Mouse (Mus musculus) gastrocnemius, adult 18-20 months (tissue): Measurements from ENCODE around the gene Ankrd33. TPM values are rescaled to one million over a fixed set of nuclear protein-coding genes. Genes with fewer than 3 reads are reported as not detected.
"Not testable (repeated sequence)": the region's sequence is repeated elsewhere in the genome, so short reads cannot be mapped to it uniquely, and the experiment has no call there.

Experiments
- DNase-seq: peaks from one replicate; pipeline ENCODE4 v3.0.0; 2021; ENCODE audit warnings: low spot score
- total RNA-seq, 2 experiments: library from RNA; stranded (reverse); gene quantifications; 2 replicates each; pipeline ENCODE4 v1.2.3; 2021

Ankrd33 gene
- total RNA-seq, 2 experiments from 2014 or later = not detected

DNA sequence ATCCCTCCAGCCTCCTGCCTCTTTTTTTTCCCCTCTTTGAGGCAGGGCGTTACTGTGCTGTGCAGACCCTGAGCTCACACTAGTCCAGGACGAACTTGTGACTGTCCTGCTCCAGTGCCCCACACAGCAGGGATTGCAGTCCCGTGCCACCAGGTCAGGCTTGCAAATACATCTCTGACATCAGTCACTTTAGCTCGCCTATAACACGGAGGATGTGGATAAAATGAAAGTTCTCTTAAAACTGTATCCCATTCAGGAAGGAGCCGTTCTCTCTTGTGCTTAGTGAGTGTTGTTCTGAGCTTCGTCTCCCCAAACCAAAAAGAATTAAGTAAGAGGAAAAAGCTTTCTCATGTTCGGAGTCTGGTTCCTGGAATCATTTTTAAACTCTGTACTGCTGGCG is 29.1 kb upstream of the Ankrd33 start:
- DNase-seq = no peak

GRCm38 (mm10) chr15:101086956-101087355 is 28.6 kb upstream of the Ankrd33 start:
- DNase-seq = peak; percentile 78

- no peak for DNase-seq
These were observed 27.3 kb upstream of the Ankrd33 start for GRCm38 (mm10) chr15:101088291-101088690.

GRCm38 (mm10) chr15:101091551-101091950 is 24.0 kb upstream of the Ankrd33 start:
- no peak for DNase-seq

- no peak for DNase-seq
These were observed 23.3 kb upstream of the Ankrd33 start for GRCm38 (mm10) chr15:101092121-101092828.

DNA sequence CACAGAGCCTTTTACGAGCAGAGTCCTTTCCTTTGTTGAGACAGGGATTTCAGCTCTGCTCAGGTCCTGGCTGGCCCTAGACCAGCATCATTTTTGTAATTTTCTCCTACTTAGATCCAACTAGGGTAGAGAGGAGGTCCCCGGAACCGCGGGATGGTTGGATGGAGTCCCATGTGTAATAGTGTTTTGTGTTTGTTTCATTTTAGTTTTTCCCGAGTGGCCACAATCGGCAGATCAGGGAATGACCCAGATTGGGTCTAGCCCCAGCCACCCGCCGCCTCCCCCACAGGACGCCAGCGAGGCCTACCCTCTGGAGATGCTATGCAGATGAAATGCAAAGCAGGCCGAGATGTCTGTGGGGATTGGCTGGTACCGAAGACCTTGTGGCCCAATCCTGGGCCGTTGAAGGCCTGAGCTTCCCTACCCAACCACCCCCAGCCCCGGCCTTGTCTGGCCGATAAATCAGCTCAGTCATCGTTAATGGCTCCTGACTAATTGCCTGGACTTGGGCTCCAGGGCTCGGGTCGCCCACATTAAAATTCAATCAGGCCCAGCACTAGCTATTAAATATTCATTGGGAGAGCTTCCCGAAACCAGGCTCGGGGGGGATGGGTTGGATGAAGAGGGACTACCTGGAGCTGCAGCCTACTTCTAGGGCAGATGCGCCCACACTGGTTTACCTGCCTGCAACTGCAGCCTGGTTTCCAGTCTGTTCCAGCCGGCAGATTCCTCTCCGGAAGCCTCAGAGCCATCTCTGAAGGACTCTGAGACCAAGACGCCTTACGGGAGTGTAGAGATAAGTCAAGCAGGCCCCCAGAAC is 22.5 kb upstream of the Ankrd33 start:
- peak; percentile 53 for DNase-seq

DNA sequence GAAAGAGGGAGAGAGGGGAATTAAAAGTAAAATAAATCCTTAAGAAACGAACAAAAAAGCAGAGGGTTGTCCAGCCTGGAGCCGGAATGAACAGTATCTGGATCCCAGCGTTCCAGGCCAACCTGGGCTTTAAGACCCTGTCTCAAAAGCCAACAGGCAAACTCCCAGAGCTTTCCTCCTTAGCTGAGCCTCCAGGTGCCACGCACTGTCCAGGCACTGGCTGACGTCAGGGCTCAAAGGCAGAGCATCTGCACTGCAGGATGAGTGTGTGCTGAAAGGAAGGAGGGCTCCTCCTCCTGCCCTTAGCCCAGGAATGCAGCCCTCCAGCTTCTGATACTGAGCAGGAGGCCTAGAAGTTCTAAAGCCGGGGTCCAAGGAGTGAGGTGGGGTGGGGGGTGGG is 21.6 kb upstream of the Ankrd33 start:
- DNase-seq = no peak

GRCm38 (mm10) chr15:101094979-101095378 is 20.6 kb upstream of the Ankrd33 start:
- DNase-seq = no peak

DNA sequence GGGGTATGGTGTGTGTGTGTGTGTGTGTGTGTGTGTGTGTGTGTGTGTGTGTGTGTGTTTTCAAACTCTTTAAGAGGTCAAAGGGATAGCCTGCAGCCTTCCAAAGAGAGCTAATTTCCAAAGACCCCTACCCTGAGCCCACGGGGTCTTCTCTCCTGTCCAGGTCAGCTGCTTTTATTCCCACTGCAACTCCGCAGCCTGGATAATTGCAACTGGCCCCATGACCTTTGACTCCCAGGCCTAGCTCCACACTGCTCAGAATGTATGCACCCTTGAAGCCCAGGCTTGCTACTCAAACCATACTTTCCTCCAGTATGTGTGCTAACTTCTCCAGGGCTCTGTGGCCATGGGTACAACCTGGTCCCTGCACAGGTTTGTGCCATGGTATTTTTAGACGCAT is 20.2 kb upstream of the Ankrd33 start:
- DNase-seq = no peak

DNA sequence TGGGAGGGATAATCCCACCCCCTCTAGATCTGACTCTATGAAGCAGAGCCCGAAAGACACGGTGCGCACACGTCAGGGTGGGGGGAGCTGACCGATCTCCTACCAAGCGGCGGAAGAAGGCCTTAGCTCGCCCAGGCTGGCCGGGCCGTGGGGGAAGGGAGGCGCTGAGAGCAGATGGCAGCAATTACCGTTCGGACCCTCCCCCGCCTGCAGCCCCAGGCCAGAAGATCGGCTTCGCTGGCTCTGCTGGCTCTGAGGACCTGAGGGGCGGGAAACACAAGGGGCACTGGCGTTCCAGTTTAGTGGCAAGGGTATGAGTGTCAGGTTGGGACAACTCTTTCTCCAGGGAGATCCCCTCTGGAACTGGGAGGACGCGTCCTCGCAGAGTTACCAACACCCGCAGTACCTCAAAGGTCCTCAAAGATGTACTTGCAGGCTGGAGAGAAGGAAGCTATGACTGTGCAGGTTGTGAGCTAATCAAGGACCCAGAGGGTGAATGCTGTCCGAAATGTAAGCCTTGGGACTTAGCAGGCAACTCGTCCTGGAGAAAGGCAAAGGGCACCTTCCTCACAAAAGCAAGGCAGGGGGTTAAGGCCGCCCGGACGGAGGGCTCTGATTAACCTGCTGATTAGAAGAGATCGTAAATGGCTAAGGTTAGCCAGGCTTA is 17.4 kb upstream of the Ankrd33 start:
- DNase-seq = no peak

- no peak for DNase-seq
These were observed 14.6 kb upstream of the Ankrd33 start for GRCm38 (mm10) chr15:101100996-101101395.

DNA sequence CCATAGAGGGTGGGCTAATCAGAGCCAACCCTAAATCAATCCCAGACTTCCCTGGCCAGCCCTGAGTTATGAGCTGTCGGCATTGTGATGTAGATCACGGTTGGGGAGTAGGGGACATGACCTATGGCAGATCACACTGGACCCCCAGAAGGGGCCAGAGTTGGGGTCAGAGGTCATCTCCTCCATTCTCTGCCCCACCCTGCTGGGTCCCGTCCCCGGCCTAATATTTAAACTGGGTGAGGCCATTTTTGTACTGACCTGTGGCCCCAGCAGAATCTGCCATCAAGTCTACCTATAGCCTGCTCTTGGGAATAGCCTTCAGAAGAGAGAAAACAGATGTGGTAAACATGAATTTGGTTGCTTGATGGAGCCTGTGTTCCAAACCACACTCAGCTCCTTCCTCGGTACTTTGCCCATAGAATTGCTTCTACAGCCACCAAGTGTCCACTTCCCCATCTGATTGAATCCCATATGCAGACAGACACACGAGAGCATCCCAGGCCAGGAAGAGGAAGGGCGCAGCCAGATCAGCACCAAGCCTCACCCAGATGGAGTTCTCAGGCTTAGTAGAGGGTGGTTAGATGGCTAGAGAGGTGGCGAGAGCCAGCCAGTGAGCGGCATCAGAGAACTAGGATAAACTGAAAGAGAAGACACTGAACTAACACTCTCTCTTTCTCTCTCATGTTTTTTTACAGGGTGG is 11.8 kb upstream of the Ankrd33 start:
- no peak for DNase-seq

GRCm38 (mm10) chr15:101105496-101105994 is 10.0 kb upstream of the Ankrd33 start:
- peak; percentile 84 for DNase-seq

GRCm38 (mm10) chr15:101106011-101106410 is 9.5 kb upstream of the Ankrd33 start:
- DNase-seq = no peak

GRCm38 (mm10) chr15:101107906-101108671 is 7.5 kb upstream of the Ankrd33 start:
- DNase-seq = no peak

DNA sequence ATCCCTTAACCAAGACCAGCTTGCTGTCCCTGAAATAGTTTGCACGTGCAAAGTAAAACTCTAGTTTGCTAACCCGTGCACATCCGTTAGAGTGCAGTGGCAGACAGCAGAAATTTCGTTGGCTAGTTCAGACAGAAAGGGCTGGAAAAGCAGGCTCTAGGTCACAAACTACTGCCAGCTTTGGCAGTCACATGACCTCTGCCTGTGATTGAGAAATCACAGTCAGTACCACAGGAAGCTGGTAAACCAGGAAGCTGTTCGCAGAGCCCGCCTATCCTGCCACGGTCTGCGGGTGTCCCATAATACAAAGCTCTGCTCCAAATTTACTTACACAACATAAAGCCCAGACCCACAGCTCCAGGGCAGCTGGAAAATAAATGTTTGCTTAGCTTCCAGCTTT is 2.4 kb upstream of the Ankrd33 start:
- peak; percentile 62 for DNase-seq

- DNase-seq = not testable (repeated sequence)
These were observed 1.8 kb upstream of the Ankrd33 start for GRCm38 (mm10) chr15:101113778-101114177.

DNA sequence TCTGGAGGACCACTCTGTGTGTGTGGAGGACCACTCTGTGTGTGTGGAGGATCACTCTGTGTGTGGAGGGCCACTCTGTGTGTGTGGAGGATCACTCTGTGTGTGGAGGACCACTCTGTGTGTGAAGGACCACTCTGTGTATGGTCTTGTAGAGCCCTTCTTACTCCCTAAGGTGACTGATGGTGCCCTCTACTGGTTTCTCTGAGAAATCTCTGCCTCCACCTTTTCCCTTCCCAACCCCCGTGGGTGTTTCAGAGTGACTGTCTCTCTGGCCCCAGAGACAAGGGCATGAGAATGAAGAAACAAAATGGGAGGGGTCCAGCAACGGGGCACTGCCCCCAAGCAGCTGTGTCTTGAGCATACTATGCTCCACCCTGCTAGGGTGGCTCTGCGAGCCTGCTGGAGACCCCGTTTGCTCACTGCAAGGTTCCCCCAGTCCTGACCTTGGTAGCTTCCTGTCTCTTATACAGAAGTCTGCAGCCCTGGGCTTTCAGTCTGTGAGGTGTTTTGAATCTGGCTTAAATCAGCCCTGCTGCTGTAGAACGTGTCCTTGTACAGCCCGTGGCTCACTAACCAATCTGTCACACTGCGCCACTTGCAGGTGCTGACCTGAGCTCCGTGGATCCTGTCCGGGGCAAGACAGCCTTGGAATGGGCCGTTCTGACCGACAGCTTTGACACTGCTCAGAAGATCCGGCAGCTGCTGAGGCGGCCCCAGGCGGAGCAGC is 3.0 kb downstream of the Ankrd33 start:
- no peak for DNase-seq

DNA sequence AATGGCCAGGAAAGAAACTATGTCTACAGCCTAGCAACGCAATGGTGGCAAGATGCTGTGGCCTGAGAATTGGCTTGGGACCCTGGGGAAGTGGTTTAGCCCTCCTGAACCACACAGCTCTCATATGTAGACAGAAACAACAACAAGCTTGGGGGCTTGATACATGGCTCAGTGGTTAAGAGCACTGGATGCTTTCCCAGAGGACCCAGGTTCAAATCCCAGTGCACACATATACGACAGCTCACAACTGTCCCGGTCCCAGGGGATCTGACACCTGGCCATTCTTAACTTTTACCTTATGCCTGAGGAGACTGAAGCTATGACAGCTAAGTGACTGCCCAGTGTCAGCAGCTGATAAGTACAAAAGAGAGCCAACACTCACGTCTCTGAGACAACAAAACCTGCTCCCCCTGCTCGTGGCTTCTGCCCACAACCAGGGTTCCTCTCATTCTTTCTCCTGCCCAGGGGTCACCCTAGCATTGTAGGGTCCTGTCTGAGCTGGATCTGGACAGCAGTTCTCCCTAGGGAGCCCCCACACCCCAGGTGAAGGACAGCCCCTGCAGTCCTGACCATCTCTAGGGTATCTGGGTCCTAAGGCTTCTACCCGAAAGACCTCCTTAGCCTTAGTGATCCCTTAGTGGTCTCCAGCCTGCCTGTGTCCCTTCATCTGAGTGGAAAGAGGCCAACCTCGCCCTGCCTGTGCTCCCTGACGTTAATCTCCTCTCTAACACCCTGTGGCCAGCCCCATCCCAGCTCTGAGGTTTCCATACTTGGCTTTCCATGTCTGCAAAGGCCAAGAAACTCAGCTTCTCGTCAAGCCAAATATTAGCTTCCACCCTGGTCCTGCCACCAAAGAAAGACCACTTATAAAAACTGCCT is 6.1 kb downstream of the Ankrd33 start:
- no peak for DNase-seq
